Mouse (Mus musculus): Measurements from ENCODE around the gene Igsf9. TPM values are rescaled to one million over a fixed set of nuclear protein-coding genes. Genes with fewer than 3 reads are reported as not detected.

The Igsf9 gene
- polyA plus RNA-seq, 1 experiment from 2014 or later: 12.0 TPM

DNA sequence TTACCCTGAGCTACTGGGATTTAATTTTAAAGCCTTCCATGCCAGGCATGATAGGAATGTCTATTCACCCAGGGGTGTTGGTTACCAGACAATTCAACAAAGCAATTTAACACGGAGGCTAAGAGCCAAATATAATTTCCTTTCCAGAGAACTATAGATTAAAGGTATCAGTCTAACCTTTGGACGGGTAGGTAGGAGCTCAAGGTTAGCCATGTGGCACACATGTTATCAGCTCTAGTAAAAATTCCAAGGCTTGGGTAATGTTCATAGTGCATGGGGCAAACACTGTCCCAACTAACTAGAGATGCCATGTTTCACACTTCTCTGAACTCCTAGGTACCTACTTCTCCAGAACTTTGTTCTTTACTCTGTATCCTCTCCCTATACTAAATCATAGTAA lies 20.0 kb upstream of the Igsf9 start:
- no peak overlapping the region for H3K4me3 ChIP-seq (ENCODE audit: low read depth, low read length)
- WGBS (ENCODE audit: insufficient replicate concordance): 48% methylated on average over 2 of the region's 2 CpGs
- no peak overlapping the region for H3K27ac ChIP-seq (ENCODE audit: low read depth, low read length)
- no peaks in the 10 kb centered on the region for H3K27me3 ChIP-seq (ENCODE audit: control insufficient read depth, insufficient read depth, low read length)
- no peaks in the 10 kb centered on the region for H3K36me3 ChIP-seq (ENCODE audit: control insufficient read depth, insufficient read depth, low read length)
- H3K9ac ChIP-seq (ENCODE audit: low read depth, low read length): no peak overlapping the region
- no peak for ATAC-seq (replicated peaks; ENCODE audit: insufficient number of reproducible peaks, low FRiP score, low TSS enrichment)
- no peaks in the 10 kb centered on the region for H3K9me3 ChIP-seq (replicated peaks; ENCODE audit: control insufficient read depth, low read length)
- H3K4me2 ChIP-seq: no peak overlapping the region
- H3K4me1 ChIP-seq (ENCODE audit: control insufficient read depth, insufficient read depth, low read length): no peaks in the 10 kb centered on the region

DNA sequence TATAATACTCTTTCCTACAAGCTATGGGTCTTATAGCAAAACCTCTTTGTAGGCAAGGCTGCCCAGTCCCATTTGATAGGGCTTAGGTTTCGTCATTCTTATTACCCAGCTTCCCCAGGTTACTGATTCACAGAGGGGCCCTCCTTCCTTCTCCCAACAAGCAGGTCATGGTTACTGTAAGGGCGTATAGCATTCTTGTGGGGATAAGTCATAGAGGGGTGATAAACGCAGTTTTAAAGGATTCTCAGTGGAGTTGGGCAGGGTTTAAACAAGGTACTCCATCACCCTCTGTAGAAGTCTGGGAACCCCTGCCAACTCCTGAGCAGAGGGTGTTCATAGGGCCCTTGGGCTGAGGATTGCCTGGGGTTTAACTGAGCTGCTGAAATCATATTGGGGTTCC lies 19.1 kb upstream of the Igsf9 start:
- Histone ChIP-seq H3K4me1 (ENCODE audit: control insufficient read depth, insufficient read depth, low read length) (no peaks in the 10 kb centered on the region), H3K4me3 (ENCODE audit: low read depth, low read length) (no peak overlapping the region), H3K36me3 (ENCODE audit: control insufficient read depth, insufficient read depth, low read length) (no peaks in the 10 kb centered on the region), H3K4me2 (no peak overlapping the region), H3K9ac (ENCODE audit: low read depth, low read length) (no peak overlapping the region), H3K27ac (ENCODE audit: low read depth, low read length) (no peak overlapping the region), H3K9me3 (replicated peaks; ENCODE audit: control insufficient read depth, low read length) (no peaks in the 10 kb centered on the region), H3K27me3 (ENCODE audit: control insufficient read depth, insufficient read depth, low read length) (no peaks in the 10 kb centered on the region)
- 72% methylated on average over 3 of the region's 3 CpGs for WGBS (ENCODE audit: insufficient replicate concordance)
- no peak for ATAC-seq (replicated peaks; ENCODE audit: insufficient number of reproducible peaks, low FRiP score, low TSS enrichment)

DNA sequence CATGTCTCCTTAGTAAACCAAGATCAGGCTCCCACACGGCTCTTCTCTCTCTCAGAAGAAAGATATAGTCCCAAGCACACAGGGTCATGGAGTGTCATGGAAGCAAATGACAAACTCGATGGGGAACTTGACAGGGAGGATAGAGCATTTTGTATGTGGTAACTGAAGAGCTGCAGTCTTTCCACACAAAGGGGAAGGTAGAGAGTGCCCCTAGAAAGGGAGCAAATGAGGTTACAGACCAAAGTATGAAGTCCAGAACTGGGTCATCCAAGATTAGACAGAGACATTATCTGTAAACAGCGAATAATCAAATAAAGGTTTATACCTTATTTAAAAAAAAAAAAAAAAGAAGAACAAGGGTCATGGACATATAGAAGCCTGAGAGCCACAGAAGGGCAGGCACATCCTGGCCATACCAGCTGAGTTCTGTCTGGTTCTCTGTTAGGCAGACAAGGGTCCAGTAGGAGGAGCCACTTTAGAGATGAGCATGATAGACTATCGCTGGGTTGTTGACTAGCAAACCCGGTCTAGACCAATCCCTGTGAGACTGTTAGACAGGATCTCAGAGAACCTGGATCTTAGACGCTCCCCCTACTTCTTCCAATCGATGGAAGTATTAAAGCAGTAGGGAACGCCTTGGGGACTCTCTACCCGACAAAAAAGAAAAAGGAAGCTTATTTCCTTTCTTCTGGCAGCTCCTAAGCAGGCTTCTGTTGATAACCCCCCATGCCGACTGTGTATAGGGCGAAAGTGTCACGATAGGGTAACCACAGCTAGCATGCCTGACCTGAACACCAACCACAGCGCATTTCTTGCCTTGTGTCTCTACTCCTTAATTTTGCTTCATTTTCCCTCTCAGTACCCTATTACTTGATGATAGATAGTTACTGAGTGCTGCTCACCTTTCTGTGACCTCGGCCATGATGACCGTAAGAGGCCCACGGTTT lies 17.9 kb upstream of the Igsf9 start:
- H3K4me1 ChIP-seq (ENCODE audit: control insufficient read depth, insufficient read depth, low read length): no peaks in the 10 kb centered on the region
- H3K36me3 ChIP-seq (ENCODE audit: control insufficient read depth, insufficient read depth, low read length): no peaks in the 10 kb centered on the region
- no peak overlapping the region for H3K27ac ChIP-seq (ENCODE audit: low read depth, low read length)
- 63% methylated on average over 16 of the region's 16 CpGs for WGBS (ENCODE audit: insufficient replicate concordance)
- no peaks in the 10 kb centered on the region for H3K27me3 ChIP-seq (ENCODE audit: control insufficient read depth, insufficient read depth, low read length)
- H3K9ac ChIP-seq (ENCODE audit: low read depth, low read length): no peak overlapping the region
- no peaks in the 10 kb centered on the region for H3K9me3 ChIP-seq (replicated peaks; ENCODE audit: control insufficient read depth, low read length)
- H3K4me2 ChIP-seq: no peak overlapping the region
- no peak overlapping the region for H3K4me3 ChIP-seq (ENCODE audit: low read depth, low read length)
- no peak for ATAC-seq (replicated peaks; ENCODE audit: insufficient number of reproducible peaks, low FRiP score, low TSS enrichment)

DNA sequence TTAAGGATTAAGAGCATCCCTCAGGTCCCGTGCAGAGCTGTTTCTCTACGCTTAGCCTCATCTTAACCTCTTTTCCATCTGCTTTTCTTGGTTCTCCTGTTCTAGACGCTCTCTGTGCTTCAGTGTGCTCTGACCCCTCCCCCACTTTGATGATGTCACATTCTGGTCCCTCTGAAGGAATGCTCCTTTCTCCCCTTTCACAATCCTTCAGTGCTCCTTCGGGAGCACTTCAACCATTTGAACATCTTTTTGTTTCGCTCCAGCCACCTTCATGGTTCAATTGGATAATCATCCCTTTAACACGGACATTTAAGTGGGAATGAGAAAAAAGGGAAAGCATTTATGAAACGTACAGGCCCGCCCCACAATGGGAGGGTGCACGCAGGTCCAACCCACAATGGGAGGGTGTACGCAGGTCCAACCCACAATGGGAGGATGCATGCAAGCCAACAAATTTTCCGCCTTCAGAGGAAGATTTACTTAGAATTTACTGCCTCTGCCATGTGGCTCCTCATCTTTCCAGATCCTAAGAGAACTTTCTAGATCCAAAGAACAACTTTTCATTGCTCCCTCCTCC lies 13.2 kb upstream of the Igsf9 start:
- WGBS (ENCODE audit: insufficient replicate concordance): 81% methylated on average over 11 of the region's 11 CpGs
- Histone ChIP-seq H3K4me2 (no peak overlapping the region), H3K9me3 (replicated peaks; ENCODE audit: control insufficient read depth, low read length) (no peaks in the 10 kb centered on the region), H3K27me3 (ENCODE audit: control insufficient read depth, insufficient read depth, low read length) (no peaks in the 10 kb centered on the region), H3K4me3 (ENCODE audit: low read depth, low read length) (no peak overlapping the region), H3K9ac (ENCODE audit: low read depth, low read length) (no peak overlapping the region), H3K36me3 (ENCODE audit: control insufficient read depth, insufficient read depth, low read length) (no peaks in the 10 kb centered on the region), H3K27ac (ENCODE audit: low read depth, low read length) (no peak overlapping the region), H3K4me1 (ENCODE audit: control insufficient read depth, insufficient read depth, low read length) (peaks cover 3% of the 10 kb centered on the region; the same call in 1 of the 2 replicates)
- ATAC-seq (replicated peaks; ENCODE audit: insufficient number of reproducible peaks, low FRiP score, low TSS enrichment): no peak

DNA sequence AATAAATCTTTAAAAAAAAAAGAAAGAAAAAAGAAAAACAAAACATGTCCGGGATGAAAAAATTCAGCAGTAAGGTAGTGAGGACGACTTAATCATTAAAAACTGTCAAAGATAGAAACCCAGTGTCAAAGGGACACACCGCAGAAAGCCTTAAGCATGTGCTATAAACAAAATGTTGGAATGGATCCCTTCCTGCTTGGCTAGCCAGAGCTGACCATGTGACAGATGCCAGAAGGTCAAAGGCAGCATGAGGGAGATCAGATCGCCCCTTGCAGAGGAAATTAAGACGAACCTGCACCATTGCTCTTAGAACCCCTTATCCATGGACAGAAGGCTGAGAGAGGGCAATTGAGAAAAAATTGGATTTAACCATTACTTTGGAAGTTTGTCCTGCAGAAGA lies 12.2 kb upstream of the Igsf9 start:
- H3K9me3 ChIP-seq (replicated peaks; ENCODE audit: control insufficient read depth, low read length): no peaks in the 10 kb centered on the region
- 64% methylated on average over 5 of the region's 5 CpGs for WGBS (ENCODE audit: insufficient replicate concordance)
- ATAC-seq (replicated peaks; ENCODE audit: insufficient number of reproducible peaks, low FRiP score, low TSS enrichment): no peak
- no peak overlapping the region for H3K4me2 ChIP-seq
- H3K9ac ChIP-seq (ENCODE audit: low read depth, low read length): no peak overlapping the region
- H3K4me1 ChIP-seq (ENCODE audit: control insufficient read depth, insufficient read depth, low read length): peaks cover 3% of the 10 kb centered on the region; the same call in 1 of the 2 replicates
- H3K4me3 ChIP-seq (ENCODE audit: low read depth, low read length): no peak overlapping the region
- no peaks in the 10 kb centered on the region for H3K36me3 ChIP-seq (ENCODE audit: control insufficient read depth, insufficient read depth, low read length)
- H3K27me3 ChIP-seq (ENCODE audit: control insufficient read depth, insufficient read depth, low read length): no peaks in the 10 kb centered on the region
- no peak overlapping the region; the same call in 1 of the 2 replicates for H3K27ac ChIP-seq (ENCODE audit: low read depth, low read length)

GRCm38 (mm10) chr1:172469810-172470448 lies 11.7 kb upstream of the Igsf9 start:
- Histone ChIP-seq H3K27ac (ENCODE audit: low read depth, low read length) (no peak overlapping the region; the same call in 1 of the 2 replicates), H3K36me3 (ENCODE audit: control insufficient read depth, insufficient read depth, low read length) (no peaks in the 10 kb centered on the region), H3K9me3 (replicated peaks; ENCODE audit: control insufficient read depth, low read length) (no peaks in the 10 kb centered on the region), H3K4me2 (no peak overlapping the region), H3K9ac (ENCODE audit: low read depth, low read length) (no peak overlapping the region), H3K27me3 (ENCODE audit: control insufficient read depth, insufficient read depth, low read length) (no peaks in the 10 kb centered on the region), H3K4me1 (ENCODE audit: control insufficient read depth, insufficient read depth, low read length) (peaks cover 3% of the 10 kb centered on the region; the same call in 1 of the 2 replicates), H3K4me3 (ENCODE audit: low read depth, low read length) (no peak overlapping the region)
- WGBS (ENCODE audit: insufficient replicate concordance): 34% methylated on average over 8 of the region's 8 CpGs
- ATAC-seq (replicated peaks; ENCODE audit: insufficient number of reproducible peaks, low FRiP score, low TSS enrichment): no peak

- Histone ChIP-seq H3K4me3 (ENCODE audit: low read depth, low read length) (no peak overlapping the region), H3K4me2 (no peak overlapping the region), H3K27me3 (ENCODE audit: control insufficient read depth, insufficient read depth, low read length) (no peaks in the 10 kb centered on the region), H3K9me3 (replicated peaks; ENCODE audit: control insufficient read depth, low read length) (no peaks in the 10 kb centered on the region), H3K9ac (ENCODE audit: low read depth, low read length) (no peak overlapping the region), H3K4me1 (ENCODE audit: control insufficient read depth, insufficient read depth, low read length) (peaks cover 3% of the 10 kb centered on the region; the same call in 1 of the 2 replicates), H3K27ac (ENCODE audit: low read depth, low read length) (no peak overlapping the region), H3K36me3 (ENCODE audit: control insufficient read depth, insufficient read depth, low read length) (no peaks in the 10 kb centered on the region)
- ATAC-seq (replicated peaks; ENCODE audit: insufficient number of reproducible peaks, low FRiP score, low TSS enrichment): no peak
These were observed 8.7 kb upstream of the Igsf9 start for GRCm38 (mm10) chr1:172472909-172473308.

DNA sequence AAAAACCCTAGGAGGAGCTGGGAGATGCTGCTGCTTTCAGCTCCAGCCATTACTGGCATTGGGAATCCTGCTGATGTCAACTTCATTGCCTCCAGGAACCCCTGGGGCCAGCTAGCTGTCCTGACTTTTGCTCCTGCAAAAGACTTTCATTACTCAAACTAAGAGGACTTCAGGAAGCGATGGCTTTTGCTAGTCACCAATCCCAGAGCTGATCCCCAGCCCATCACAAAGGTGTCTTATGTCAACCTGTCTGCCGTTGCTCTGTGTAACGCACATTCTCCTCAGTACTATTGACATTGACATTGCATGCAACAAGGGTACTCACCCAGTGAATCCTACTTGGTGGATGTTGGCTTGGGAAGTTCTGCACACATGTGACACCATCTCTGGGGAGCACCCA lies 7.4 kb upstream of the Igsf9 start:
- Histone ChIP-seq H3K27me3 (ENCODE audit: control insufficient read depth, insufficient read depth, low read length) (0 out of 2 replicates have a peak, but pooled peaks cover 2% of the 10 kb centered on the region), H3K4me2 (no peak overlapping the region), H3K27ac (ENCODE audit: low read depth, low read length) (no peak overlapping the region), H3K36me3 (ENCODE audit: control insufficient read depth, insufficient read depth, low read length) (no peaks in the 10 kb centered on the region), H3K9me3 (replicated peaks; ENCODE audit: control insufficient read depth, low read length) (no peaks in the 10 kb centered on the region), H3K4me1 (ENCODE audit: control insufficient read depth, insufficient read depth, low read length) (peaks cover 3% of the 10 kb centered on the region; the same call in 1 of the 2 replicates), H3K4me3 (ENCODE audit: low read depth, low read length) (no peak overlapping the region), H3K9ac (ENCODE audit: low read depth, low read length) (no peak overlapping the region)
- 75% methylated on average over 3 of the region's 3 CpGs for WGBS (ENCODE audit: insufficient replicate concordance)
- ATAC-seq (replicated peaks; ENCODE audit: insufficient number of reproducible peaks, low FRiP score, low TSS enrichment): no peak

All from heart, embryonic 11.5 days (tissue).